Mouse (Mus musculus) ovary, postnatal 10 days (tissue): ENCODE results near the gene Cbr1.

Source experiments
- DNase-seq: peaks from one replicate; pipeline ENCODE4 v3.0.0; 2022; ENCODE audit warnings: low spot score

The Cbr1 gene

GRCm38 (mm10) chr16:93605553-93605952, at the start of gene Cbr1:
Gene Cbr1, plus strand, starts transcription at chr16:93605853.
- DNase-seq, result no peak

GRCm38 (mm10) chr16:93557646-93558045, 48.0 kb upstream of the Cbr1 start:
- no peak for DNase-seq

DNA sequence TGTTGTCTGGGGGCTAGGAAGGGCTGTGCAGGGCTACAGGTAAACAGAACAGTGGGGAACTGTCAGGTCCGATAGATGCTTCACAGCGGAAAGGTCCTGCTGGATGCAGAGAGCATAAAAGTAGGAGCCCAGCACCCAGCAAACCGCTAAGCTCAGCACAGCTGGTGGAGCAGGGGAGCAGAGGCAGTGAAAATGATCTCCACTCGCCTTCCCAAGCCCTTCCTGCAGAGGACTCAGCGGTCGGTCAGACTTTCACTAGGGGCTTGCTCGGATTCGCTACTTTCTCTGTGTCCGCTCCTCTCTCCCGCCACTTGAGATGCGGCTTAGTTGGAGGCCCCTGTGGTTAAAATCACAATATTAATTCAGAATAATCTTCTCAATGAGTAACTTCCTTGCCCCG, 47.2 kb upstream of the Cbr1 start:
- no peak for DNase-seq

- DNase-seq, result no peak
Observed at GRCm38 (mm10) chr16:93572383-93572782, 33.3 kb upstream of the Cbr1 start.

GRCm38 (mm10) chr16:93573434-93573833, 32.2 kb upstream of the Cbr1 start:
- DNase-seq, result no peak

DNA sequence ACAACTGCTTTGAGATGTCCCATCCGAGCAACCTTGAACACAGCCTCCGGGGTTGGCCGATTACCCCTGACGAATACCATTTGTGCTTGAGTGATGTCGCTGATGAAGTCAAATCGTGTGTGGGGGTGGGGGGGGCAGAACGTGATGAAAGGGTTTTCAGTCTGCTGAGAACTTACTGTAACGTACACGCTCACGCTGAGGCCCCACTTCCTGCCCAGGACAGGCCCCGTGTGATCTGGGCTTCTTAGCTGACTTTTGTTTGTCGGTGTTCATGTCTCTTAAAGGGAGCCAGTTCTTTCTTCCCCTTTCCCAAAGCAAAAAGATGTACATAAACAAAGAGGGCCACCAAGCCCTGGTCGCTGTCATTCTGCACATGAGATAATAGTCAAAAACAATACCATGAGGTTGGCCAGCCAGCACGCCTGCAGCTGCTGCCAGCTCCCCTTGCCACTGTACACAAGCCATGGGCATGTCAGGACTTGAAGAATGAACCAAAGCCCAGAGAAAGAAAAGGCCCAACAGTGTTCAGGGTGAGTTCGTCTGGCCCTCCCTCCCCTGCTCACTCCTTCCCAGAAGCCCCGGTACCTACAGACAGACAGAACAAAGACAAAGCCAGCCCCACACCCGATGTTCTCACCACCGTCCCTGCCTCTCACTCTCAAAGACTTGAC, 31.0 kb upstream of the Cbr1 start:
- DNase-seq, result no peak

DNA sequence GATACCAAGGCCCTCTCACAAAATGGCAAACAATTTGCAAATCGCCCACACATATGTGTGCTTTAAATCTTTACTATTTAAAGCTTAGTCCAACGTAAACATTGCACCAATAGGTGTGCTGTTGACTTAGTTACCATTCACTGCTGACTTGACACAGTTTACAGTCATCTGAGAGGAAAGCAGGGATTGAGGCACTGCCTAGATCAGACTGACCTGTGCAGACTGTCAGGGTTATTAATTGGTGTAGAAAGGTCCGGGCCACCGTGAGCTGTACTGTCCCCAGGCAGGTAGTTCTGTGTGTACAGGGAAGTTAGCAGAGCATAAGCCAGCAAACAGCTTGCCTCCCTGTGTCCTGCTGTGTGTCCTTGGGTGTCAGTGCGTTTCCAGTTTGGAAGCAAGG, 30.1 kb upstream of the Cbr1 start:
- no peak for DNase-seq

- peak; percentile 81 for DNase-seq
Observed at GRCm38 (mm10) chr16:93576412-93577082, 29.1 kb upstream of the Cbr1 start.

GRCm38 (mm10) chr16:93578346-93579005, 27.2 kb upstream of the Cbr1 start:
- DNase-seq, result no peak

DNA sequence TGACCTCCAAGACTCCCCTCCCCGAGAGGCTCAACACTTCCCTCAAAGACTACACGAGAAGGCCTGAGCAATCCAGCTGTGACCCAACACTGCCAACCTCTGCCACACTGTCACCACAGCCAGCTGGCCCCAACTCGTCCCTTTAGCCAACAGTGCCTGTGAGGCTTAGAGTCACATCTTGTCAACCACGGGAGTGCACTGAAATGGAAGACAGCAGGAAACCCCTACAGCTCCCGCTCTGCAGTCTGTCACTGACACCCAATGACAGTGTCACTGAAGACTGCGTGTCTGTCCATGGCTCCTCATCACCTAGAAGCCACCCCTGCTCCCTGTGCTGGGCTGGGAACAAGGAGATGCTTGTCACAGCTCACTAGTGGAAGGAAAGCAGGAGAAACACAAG, 24.5 kb upstream of the Cbr1 start:
- no peak for DNase-seq

DNA sequence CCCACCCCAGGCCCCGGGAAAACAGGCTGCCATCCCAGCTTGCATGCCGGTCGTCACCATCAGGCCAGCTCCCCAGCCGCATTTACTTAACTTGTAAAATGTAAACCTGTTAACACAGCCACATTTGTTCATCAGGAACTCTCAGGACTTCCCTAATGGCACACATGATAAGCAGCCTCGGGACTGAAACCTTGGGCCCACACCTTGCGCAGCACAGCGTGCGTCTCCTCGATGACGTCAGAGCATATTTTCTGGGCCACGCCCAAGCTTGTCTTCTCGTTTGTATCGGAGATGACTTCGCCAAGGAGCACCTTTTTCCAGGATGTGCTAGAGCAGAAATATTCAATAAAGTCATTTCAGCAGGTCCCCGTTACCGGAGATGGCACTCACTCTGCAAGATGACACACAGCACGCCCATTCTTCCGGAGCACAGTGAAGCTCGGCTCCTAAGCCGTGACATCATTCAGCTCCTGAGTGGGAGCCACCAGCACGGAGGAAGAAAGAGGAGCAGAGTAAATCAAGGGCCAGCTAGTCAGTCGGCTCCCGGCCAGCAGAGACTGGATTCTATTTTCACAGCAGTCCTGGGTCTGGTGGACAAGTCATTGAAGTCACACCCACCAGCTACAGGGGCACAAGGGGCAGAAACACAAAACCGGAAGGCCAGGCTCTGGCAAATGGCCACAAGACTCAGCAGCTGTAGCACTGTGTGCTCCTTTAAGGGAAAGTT, 20.5 kb upstream of the Cbr1 start:
- DNase-seq, result no peak

GRCm38 (mm10) chr16:93585703-93586205, 19.9 kb upstream of the Cbr1 start:
- no peak for DNase-seq

- DNase-seq, result no peak
Observed at GRCm38 (mm10) chr16:93586382-93586781, 19.3 kb upstream of the Cbr1 start.

DNA sequence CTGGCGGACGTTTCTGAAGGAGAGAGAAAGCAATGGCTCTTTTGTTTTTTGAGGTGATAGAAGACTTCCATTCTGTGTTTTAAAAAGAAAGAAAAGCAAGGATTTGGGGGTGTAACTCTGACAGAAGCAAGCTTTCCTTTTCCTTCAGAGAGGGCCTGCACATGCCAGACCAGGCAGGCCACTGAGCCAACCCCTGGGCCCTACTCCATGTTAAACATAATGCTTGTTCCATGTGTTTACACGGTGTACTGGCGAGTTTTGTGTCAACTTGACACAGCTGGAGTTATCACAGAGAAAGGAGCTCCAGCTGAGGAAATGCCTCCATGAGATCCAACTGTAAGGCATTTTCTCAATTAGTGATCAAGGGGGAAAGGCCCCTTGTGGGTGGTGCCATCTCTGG, 17.4 kb upstream of the Cbr1 start:
- DNase-seq, result no peak

- DNase-seq, result no peak
Observed at GRCm38 (mm10) chr16:93590915-93591314, 14.7 kb upstream of the Cbr1 start.

- no peak for DNase-seq
Observed at GRCm38 (mm10) chr16:93591450-93592430, 13.9 kb upstream of the Cbr1 start.

DNA sequence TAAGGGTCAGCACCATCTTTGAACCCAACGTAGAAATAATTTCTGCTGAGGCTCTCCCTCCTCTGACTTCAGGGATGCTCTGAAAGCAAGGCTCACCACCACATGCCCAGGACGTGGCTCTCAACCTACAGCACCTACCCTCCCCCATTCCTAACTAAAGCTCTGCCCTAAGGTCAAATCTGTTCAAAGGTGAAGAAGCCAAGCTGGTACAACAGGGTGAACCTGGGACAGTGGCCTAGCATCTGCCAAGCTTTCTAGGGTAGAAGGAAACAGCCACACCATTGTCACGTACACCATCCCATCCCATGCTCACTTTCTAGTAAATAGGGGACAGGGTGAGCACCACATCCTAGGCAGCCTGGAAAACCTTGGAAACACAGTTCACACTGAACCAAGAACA, 12.9 kb upstream of the Cbr1 start:
- DNase-seq, result no peak

DNA sequence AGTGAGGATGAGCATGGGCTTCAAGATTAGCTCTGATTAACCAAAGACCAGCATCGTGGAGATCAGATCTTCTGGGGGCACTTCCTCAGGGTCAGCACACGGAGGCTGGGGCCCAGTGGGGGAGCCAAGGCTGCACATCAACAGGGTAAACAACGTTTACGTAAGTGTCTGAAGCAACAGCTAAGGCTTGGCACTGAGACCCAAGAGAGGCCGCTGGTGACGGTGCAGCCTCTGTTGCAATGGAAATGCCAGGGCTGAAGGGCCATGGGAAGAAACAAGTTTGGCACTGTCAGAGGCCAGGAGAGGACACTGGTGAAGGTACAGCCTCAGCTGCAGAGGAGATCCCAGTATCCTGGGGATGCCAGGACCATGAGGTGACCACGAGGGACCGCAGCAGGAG, 12.2 kb upstream of the Cbr1 start:
- DNase-seq, result no peak

DNA sequence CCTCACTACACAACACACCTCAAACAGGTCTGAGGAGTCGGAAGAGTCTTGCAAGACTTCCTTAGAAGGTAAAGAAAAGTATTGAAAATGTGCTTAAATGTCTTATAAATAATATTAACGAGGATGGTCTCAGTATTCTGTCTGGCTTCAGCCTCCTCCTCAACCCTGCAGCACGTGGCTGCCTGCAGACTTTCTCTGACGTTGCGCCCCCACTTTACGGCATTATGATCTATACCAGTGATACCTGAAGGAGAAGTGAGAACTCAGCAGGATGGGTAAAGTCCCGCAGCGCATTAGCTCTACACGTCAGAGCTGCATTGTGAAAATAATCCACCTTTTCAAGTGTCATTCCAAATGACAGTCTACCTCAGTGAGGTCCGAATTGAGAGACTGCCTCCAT, 11.2 kb upstream of the Cbr1 start:
- no peak for DNase-seq

DNA sequence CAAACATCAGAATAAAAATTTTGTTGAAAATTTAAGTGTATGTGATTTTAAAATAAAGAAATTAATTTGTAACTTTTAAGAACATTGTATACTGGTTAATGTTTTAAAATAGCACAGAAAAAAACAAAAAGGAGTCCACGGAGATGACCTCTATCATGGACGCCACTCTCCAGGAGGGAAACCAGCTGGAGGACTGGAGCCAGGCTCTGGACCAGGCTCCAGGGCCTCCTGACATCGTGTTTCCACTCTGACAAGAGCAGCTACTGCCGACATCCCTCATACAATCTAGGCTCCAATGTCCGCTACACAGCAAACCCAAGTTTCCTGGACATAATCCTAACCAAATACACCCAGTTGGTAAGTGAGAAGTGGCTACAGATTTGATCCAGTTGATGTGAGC, 9.9 kb upstream of the Cbr1 start:
- DNase-seq, result no peak

DNA sequence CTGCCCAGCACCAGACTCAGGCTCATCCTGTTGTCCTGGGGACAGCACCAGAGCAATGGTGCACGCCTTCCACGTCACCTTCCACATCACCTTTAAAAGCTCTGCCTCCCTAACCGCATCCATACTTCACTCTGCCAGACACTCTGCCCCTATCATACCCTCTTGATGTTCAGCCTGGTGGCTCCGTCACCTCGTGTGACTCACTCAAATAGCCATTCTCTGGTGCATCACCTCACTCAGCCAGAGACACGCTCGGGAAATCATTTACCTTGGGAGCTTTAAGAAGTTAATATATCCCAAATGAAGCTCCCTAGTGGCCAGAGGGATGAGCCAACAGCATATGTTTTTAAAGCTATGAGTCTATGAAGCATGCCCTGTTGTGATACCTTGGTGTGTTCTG, 8.8 kb upstream of the Cbr1 start:
- DNase-seq, result no peak
